Mouse (Mus musculus) megakaryocyte-erythroid progenitor cell, adult 5 weeks (primary cell): Measurements from ENCODE around the gene Manf. TPM values are rescaled to one million over a fixed set of nuclear protein-coding genes. Genes with fewer than 3 reads are reported as not detected.

ENCODE experiments used
- polyA plus RNA-seq: library from polyadenylated mRNA; stranded (reverse); fragments of >175 nt; gene quantifications from 2 replicates; pipeline ENCODE4 v1.2.3, GENCODE M21; 2012

The Manf gene
- polyA plus RNA-seq = 198 and 244 TPM in 2 replicates

DNA sequence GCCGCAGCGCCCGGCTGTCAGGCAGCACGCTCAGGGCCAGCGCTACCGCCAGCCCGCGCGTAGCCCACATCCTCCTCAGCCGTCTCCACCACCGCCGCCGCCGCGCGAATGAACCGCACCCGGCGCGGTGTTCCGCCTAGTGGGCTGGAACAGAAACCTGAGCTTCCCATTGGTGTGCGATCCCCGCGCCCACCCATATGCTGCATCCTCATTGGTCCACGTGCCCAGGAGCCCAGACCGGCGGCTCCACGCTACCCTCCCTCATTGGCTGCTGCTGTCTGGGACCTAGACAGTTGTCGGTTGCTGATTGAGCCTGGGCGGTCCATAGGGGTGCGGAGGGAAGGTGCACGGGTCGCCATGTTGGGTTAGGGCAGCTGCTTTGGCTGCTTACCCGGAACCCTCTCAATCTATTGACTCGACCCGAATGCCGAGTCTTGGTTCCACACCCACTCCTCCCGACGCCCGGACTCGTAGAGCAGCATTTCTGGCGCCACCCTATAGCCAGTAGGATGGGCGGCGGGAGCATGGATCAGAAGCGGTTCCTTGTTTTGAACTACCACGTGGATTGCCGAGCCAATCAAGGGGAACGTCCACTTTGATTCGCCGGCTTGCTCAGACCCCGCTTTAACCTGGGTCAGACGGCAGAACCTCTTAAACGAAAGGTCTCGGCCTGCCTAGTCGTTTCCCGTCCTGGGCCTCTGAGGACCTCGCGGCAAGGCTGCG lies at the start of gene Manf:
Manf (minus strand) TSS at position 151 of the 723 bp plus-strand sequence.

DNA sequence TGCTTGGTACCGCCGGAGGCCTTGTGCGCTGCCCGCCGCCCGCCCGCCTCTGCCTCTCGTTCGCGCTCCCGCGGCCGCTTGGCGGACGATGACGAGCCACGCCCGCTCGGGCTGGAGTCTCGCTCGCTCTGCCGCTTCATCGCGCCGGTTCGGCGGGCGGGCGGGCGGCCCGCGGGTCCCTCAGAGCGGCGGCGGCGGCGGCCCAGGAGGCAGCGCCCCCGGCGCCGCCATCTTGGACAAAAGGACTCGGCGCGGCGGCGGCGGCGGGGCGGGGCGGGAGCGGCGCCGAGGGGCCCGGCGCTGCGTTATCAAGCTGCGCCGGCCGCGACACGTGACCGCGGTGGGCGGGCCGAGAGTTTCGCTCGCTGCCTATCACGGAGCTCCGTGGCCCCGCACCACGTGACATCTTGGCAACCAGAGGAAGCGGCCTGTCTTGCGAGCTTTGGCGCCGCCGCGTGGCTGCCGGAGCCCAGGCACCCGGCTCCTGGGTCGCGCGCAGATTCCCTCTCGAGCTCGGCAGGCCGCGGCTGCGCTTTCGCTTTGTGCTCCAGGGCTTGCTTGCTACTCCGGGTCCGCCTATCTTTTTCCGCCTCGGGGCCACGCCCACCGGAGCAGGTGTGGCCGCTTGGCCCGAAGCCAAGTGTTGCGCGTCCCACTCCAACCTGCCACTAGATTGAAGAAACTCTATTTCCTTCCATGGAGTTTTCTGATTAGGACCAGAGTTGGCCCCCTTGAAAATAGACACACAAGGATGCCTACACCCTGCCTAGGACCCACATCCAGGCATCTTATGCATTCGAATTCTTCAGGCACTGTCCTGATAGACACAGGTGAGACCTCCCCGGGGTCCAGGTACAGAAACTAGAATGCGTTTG lies 4.7 kb downstream of the Manf start, which contains the start of gene Rbm15b:
Rbm15b (minus strand) TSS at position 601 of the 875 bp plus-strand sequence.

DNA sequence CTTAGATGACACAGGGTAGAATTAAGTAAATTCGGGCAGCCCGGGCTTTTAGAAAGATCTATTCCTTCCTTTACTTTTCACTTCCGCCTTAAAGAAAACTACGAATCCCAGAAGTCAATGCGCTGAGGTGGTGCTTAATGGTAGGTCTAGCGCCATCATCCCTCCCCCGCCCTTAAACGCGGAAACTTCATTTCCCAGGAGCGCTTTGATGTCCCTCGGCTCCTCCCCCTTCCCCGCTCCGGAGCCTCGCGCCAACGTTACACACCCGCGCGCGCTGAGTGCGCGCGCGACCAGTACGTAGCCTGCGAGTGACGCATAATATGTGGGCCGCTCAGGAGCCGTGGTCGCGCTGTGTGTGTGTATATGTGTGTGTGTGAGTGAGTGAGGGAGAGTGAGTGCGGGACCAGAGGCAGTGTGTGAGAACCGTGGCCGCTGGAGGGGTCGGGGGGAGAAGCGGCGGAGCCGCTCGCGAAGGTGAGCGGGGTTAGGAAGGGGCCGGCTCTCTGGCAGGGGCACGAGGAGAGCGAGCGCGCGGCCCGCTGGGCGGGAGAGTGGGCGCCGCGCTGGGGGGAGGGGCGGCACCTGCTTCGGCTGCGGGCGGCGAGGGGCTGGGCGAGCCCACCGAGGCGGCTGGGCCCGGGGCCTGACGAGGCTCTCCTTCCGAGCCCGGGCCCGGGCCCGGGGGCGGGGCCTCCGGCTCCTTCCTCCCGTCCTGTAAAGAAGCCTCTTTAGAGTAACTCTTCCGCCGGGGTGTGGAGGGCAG lies 70.0 kb downstream of the Manf start, which contains the start of gene Dcaf1:
Dcaf1 (plus strand) TSS at position 257 of the 763 bp plus-strand sequence.

DNA sequence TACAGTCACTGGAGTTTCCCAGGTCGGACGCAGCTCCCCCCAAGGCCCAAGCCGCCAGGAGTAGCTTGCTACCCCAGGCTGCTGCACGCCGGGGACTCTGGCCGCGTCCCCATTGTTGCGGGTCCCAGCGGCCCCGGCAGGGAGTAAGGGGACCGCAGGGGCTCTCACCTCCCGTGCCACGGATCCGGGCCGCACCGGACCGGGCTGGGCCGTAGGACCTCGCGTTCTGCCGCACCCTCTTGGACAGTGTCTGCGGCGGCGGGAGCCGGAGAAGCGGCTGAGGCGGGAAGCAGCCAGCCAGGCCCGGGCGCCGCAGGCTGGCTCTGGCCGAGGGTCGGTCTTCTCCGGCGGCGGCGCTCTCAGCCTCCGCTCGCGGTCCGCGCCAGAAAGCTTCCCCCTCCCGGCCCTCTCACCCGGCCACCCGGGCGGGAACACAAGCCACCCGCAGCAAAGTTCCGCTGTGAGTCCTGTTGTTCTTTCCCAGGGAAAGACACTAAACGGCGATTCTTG lies 102.9 kb downstream of the Manf start, which contains the start of gene Rad54l2:
Rad54l2 (minus strand) TSS at position 383 of the 510 bp plus-strand sequence.

Other genes with a start within 250 kb of the Manf start
- 0.05 TPM in 1 of 2 replicates, not detected in the other for gene Grm2, start 235.9 kb downstream of the Manf start, polyA plus RNA-seq
- gene Tex264, start 206.1 kb downstream of the Manf start, polyA plus RNA-seq = 64.6 and 74.3 TPM in 2 replicates
- gene Rad54l2, start 102.8 kb downstream of the Manf start, polyA plus RNA-seq = 4.0 and 5.8 TPM in 2 replicates
- 4.8 and 5.6 TPM in 2 replicates for gene Dcaf1, start 70.1 kb downstream of the Manf start, polyA plus RNA-seq
- gene Rbm15b, start 4.6 kb downstream of the Manf start, polyA plus RNA-seq = 33.0 and 40.3 TPM in 2 replicates